Comparison of ENCODE assay signal across 12 mouse cellular contexts in genomic region chr17:34133289-34133688, GRCm38 (mm10). TPM values are rescaled to one million over a fixed set of nuclear protein-coding genes. Genes with fewer than 3 reads are reported as not detected.
DNase-seq lines count a peak whose midpoint lies in the region; ATAC-seq and TF ChIP-seq lines count a peak whose summit lies in the region.
"Had no signal": no experiment of that assay in that cellular context is flagged by ENCODE, and none has a peak within 500 bp of the region (broad histone marks: within the 10 kb centered on the region; RNA-seq: fewer than 3 reads in every experiment).

No protein-coding gene starts in this region.

- TF ChIP-seq CTCF in lung, embryonic 14.5 days (IDR thresholded peaks at IDR 0.05; ENCODE audit: low read depth) = peak; percentile 51
- TF ChIP-seq CTCF in E14TG2a.4 (conservative IDR thresholded peaks at IDR 0.05; ENCODE audit: low read length) = peak; percentile 16

- no peak overlapping the region for H3K9ac ChIP-seq in lung, embryonic 14.5 days
- H3K9ac ChIP-seq: midbrain, embryonic 12.5 days; neural tube, embryonic 15.5 days had no signal

- H3K4me3 ChIP-seq in heart, embryonic 10.5 days = no peak overlapping the region
- no peak overlapping the region for H3K4me3 ChIP-seq in lung, embryonic 14.5 days (ENCODE audit: low read depth, low read length)
- H3K4me3 ChIP-seq in E14TG2a.4 (replicated peaks; ENCODE audit: low read length) = no peak overlapping the region
- H3K4me3 ChIP-seq: midbrain, embryonic 12.5 days; neural tube, embryonic 15.5 days had no signal

- H3K4me2 ChIP-seq in lung, embryonic 14.5 days = no peak overlapping the region
- H3K4me2 ChIP-seq: midbrain, embryonic 12.5 days; neural tube, embryonic 15.5 days had no signal

- H3K27ac ChIP-seq in heart, embryonic 10.5 days = no peak overlapping the region
- no peak overlapping the region for H3K27ac ChIP-seq in lung, embryonic 14.5 days (ENCODE audit: low read depth)
- H3K27ac ChIP-seq: midbrain, embryonic 12.5 days; neural tube, embryonic 15.5 days had no signal

- peaks cover 18% of the 10 kb centered on the region for H3K4me1 ChIP-seq in heart, embryonic 10.5 days
- H3K4me1 ChIP-seq in lung, embryonic 14.5 days (ENCODE audit: insufficient read depth) = 0 out of 2 replicates have a peak, but pooled peaks cover 8% of the 10 kb centered on the region
- H3K4me1 ChIP-seq in E14TG2a.4 (replicated peaks; ENCODE audit: low read depth, low read length) = peaks cover 53% of the 10 kb centered on the region

- no peaks in the 10 kb centered on the region for H3K36me3 ChIP-seq in heart, embryonic 10.5 days
- H3K36me3 ChIP-seq in lung, embryonic 14.5 days (ENCODE audit: insufficient read depth) = no peaks in the 10 kb centered on the region
- H3K36me3 ChIP-seq in E14TG2a.4 (ENCODE audit: insufficient read depth, low read length) = no peaks in the 10 kb centered on the region
- H3K36me3 ChIP-seq: midbrain, embryonic 12.5 days; neural tube, embryonic 15.5 days had no signal

- WGBS in heart, embryonic 10.5 days = 78% methylated on average over 11 of the region's 11 CpGs
- WGBS in lung, embryonic 14.5 days = 76% methylated on average over 11 of the region's 11 CpGs

- no peak for ATAC-seq in lung, embryonic 14.5 days (ENCODE audit: insufficient read depth)
- ATAC-seq: hindbrain, embryonic 16.5 days had no signal

- peaks cover 26% of the 10 kb centered on the region for H3K27me3 ChIP-seq in heart, embryonic 10.5 days (ENCODE audit: insufficient read depth, poor library complexity, severe bottlenecking)
- H3K27me3 ChIP-seq in lung, embryonic 14.5 days (ENCODE audit: insufficient read depth, low read length) = peaks cover 4% of the 10 kb centered on the region; the same call in 1 of the 2 replicates
- H3K27me3 ChIP-seq in E14TG2a.4 (ENCODE audit: insufficient read depth, low read length) = peaks cover 38% of the 10 kb centered on the region

- peak; percentile 87 for DNase-seq in heart, adult 11 months
- no peak for DNase-seq in heart, embryonic 10.5 days (ENCODE audit: low spot score)
- no peak for DNase-seq in lung, embryonic 14.5 days
- no peak for DNase-seq in lung, adult 18-20 months
- peak; percentile 33 for DNase-seq in naive thymus-derived CD4-positive, alpha-beta T cell, adult 2 months (ENCODE audit: low read depth)
- DNase-seq in urinary bladder, adult 18-20 months (ENCODE audit: low spot score in 2 of 2) = no peak
- no peak for DNase-seq in ovary, postnatal 10 days (ENCODE audit: low spot score)
- DNase-seq: adrenal gland, postnatal 10 days had no signal

- no peaks in the 10 kb centered on the region for H3K9me3 ChIP-seq in heart, embryonic 10.5 days
- H3K9me3 ChIP-seq in lung, embryonic 14.5 days (ENCODE audit: low read depth, low read length) = no peaks in the 10 kb centered on the region
- no peaks in the 10 kb centered on the region for H3K9me3 ChIP-seq in E14TG2a.4 (ENCODE audit: low read length)
- H3K9me3 ChIP-seq: midbrain, embryonic 12.5 days; neural tube, embryonic 15.5 days had no signal

RNA-seq across cellular contexts. Expression of gene H2-DMb2, which starts 9.8 kb away (rescaled TPM):
- 0.18 TPM in 1 of 2 replicates, not detected in the other for polyA plus RNA-seq in heart, embryonic 10.5 days (2016; fragmentation: Nextera tagmentation; extraction: Ambion mirVana)
- 0.91 and 1.1 TPM in 2 replicates for polyA plus RNA-seq in lung, embryonic 14.5 days (2014; fragmentation: Nextera tagmentation; extraction: Ambion mirVana)

RNA-seq across cellular contexts. Expression of gene Brd2, which starts 10.9 kb away (rescaled TPM):
- polyA plus RNA-seq in heart, embryonic 10.5 days (2016; fragmentation: Nextera tagmentation; extraction: Ambion mirVana) = 77.6 and 101 TPM in 2 replicates
- 153 TPM in 2 replicates for polyA plus RNA-seq in lung, embryonic 14.5 days (2014; fragmentation: Nextera tagmentation; extraction: Ambion mirVana)

RNA-seq across cellular contexts. Expression of gene H2-DMa, which starts 13.9 kb away (rescaled TPM):
- 4.2 and 7.1 TPM in 2 replicates for polyA plus RNA-seq in heart, embryonic 10.5 days (2016; fragmentation: Nextera tagmentation; extraction: Ambion mirVana)
- 9.8 and 15.5 TPM in 2 replicates for polyA plus RNA-seq in lung, embryonic 14.5 days (2014; fragmentation: Nextera tagmentation; extraction: Ambion mirVana)

RNA-seq across cellular contexts. Expression of gene H2-DMb1, which starts 19.6 kb away (rescaled TPM):
- polyA plus RNA-seq in heart, embryonic 10.5 days (2016; fragmentation: Nextera tagmentation; extraction: Ambion mirVana) = 0.23 and 0.29 TPM in 2 replicates
- polyA plus RNA-seq in lung, embryonic 14.5 days (2014; fragmentation: Nextera tagmentation; extraction: Ambion mirVana) = 1.1 TPM in 2 replicates

RNA-seq across cellular contexts. Expression of gene H2-Oa, which starts 41.1 kb away (rescaled TPM):
- 0.62 and 0.84 TPM in 2 replicates for polyA plus RNA-seq in heart, embryonic 10.5 days (2016; fragmentation: Nextera tagmentation; extraction: Ambion mirVana)
- 0.26 TPM in 1 of 2 replicates, not detected in the other for polyA plus RNA-seq in lung, embryonic 14.5 days (2014; fragmentation: Nextera tagmentation; extraction: Ambion mirVana)

Comparison
In these comparisons a context has a peak if more than half of its experiments do, and no peak if none do; other contexts are left out.
1. DNase-seq: peak in heart, adult 11 months (single experiment) and naive thymus-derived CD4-positive, alpha-beta T cell, adult 2 months (single experiment); none in heart, embryonic 10.5 days (single experiment), lung, embryonic 14.5 days (single experiment), lung, adult 18-20 months (0 of 2), urinary bladder, adult 18-20 months (0 of 2) and ovary, postnatal 10 days (single experiment).